Mouse (Mus musculus): Measurements from ENCODE around the gene Rab42. TPM values are rescaled to one million over a fixed set of nuclear protein-coding genes. Genes with fewer than 3 reads are reported as not detected.
A peak's percentile ranks its signal among the peaks of the same experiment; 100 is the strongest.

Gene Rab42
- 0.39 and 0.61 TPM in 2 replicates for polyA plus RNA-seq (2014; fragmentation: Nextera tagmentation; extraction: Ambion mirVana)

GRCm38 (mm10) chr4:132302939-132303479 is at the start of gene Rab42:
Gene Rab42 (minus strand): TSS chr4:132303385.
- Histone ChIP-seq H3K36me3 (ENCODE audit: control insufficient read depth, insufficient read depth, low read length) (no peaks in the 10 kb centered on the region), H3K4me1 (replicated peaks; ENCODE audit: control insufficient read depth, insufficient read depth, low read length) (no peaks in the 10 kb centered on the region; the same call in 1 of the 2 replicates), H3K4me2 (replicated peaks; ENCODE audit: low read depth, low read length) (peak within 1 kb of the TSS; percentile 68), H3K9me3 (ENCODE audit: control insufficient read depth, low read length) (no peaks in the 10 kb centered on the region), H3K9ac (ENCODE audit: low read depth, low read length) (peak within 1 kb of the TSS; percentile 67), H3K27ac (ENCODE audit: low read depth, low read length) (no peak within 1 kb of the TSS), H3K27me3 (ENCODE audit: control insufficient read depth, insufficient read depth, low read length) (no peaks in the 10 kb centered on the region), H3K4me3 (ENCODE audit: low read depth, low read length) (peak within 1 kb of the TSS; percentile 43)
- 2% methylated on average over 31 of the region's 31 CpGs for WGBS
- peak; percentile 43 for ATAC-seq (ENCODE audit: low FRiP score)
- peak; percentile 66 for DNase-seq (ENCODE audit: low spot score)

- 0% methylated on average over 14 of the region's 14 CpGs for WGBS
- Histone ChIP-seq H3K9ac (ENCODE audit: low read depth, low read length) (peak overlapping the region; percentile 76), H3K9me3 (ENCODE audit: control insufficient read depth, low read length) (no peaks in the 10 kb centered on the region), H3K4me3 (ENCODE audit: low read depth, low read length) (peak overlapping the region; percentile 68), H3K27ac (ENCODE audit: low read depth, low read length) (peak overlapping the region; percentile 82; the same call in 1 of the 2 replicates), H3K4me2 (replicated peaks; ENCODE audit: low read depth, low read length) (peak overlapping the region; percentile 77), H3K4me1 (replicated peaks; ENCODE audit: control insufficient read depth, insufficient read depth, low read length) (no peaks in the 10 kb centered on the region), H3K36me3 (ENCODE audit: control insufficient read depth, insufficient read depth, low read length) (no peaks in the 10 kb centered on the region), H3K27me3 (ENCODE audit: control insufficient read depth, insufficient read depth, low read length) (no peaks in the 10 kb centered on the region)
- ATAC-seq (ENCODE audit: low FRiP score): no peak
- no peak for DNase-seq (ENCODE audit: low spot score)
Observed at GRCm38 (mm10) chr4:132352739-132353138, 49.6 kb upstream of the Rab42 start.

- no peak for ATAC-seq (ENCODE audit: low FRiP score)
- Histone ChIP-seq H3K27ac (ENCODE audit: low read depth, low read length) (no peak overlapping the region), H3K27me3 (ENCODE audit: control insufficient read depth, insufficient read depth, low read length) (no peaks in the 10 kb centered on the region), H3K4me1 (replicated peaks; ENCODE audit: control insufficient read depth, insufficient read depth, low read length) (no peaks in the 10 kb centered on the region), H3K4me3 (ENCODE audit: low read depth, low read length) (no peak overlapping the region), H3K4me2 (replicated peaks; ENCODE audit: low read depth, low read length) (no peak overlapping the region), H3K9me3 (ENCODE audit: control insufficient read depth, low read length) (no peaks in the 10 kb centered on the region), H3K9ac (ENCODE audit: low read depth, low read length) (no peak overlapping the region), H3K36me3 (ENCODE audit: control insufficient read depth, insufficient read depth, low read length) (no peaks in the 10 kb centered on the region)
- WGBS: 46% methylated on average over 1 of the region's 1 CpGs
- DNase-seq (ENCODE audit: low spot score): no peak
Observed at GRCm38 (mm10) chr4:132351401-132351800, 48.2 kb upstream of the Rab42 start.

GRCm38 (mm10) chr4:132350854-132351253 is 47.7 kb upstream of the Rab42 start:
- no peaks in the 10 kb centered on the region for H3K36me3 ChIP-seq (ENCODE audit: control insufficient read depth, insufficient read depth, low read length)

GRCm38 (mm10) chr4:132350123-132350740 is 47.0 kb upstream of the Rab42 start:
- Histone ChIP-seq H3K4me2 (replicated peaks; ENCODE audit: low read depth, low read length) (no peak overlapping the region), H3K36me3 (ENCODE audit: control insufficient read depth, insufficient read depth, low read length) (no peaks in the 10 kb centered on the region), H3K27ac (ENCODE audit: low read depth, low read length) (no peak overlapping the region), H3K4me1 (replicated peaks; ENCODE audit: control insufficient read depth, insufficient read depth, low read length) (no peaks in the 10 kb centered on the region), H3K9me3 (ENCODE audit: control insufficient read depth, low read length) (no peaks in the 10 kb centered on the region), H3K9ac (ENCODE audit: low read depth, low read length) (no peak overlapping the region), H3K4me3 (ENCODE audit: low read depth, low read length) (no peak overlapping the region), H3K27me3 (ENCODE audit: control insufficient read depth, insufficient read depth, low read length) (no peaks in the 10 kb centered on the region)
- WGBS: 28% methylated on average over 2 of the region's 2 CpGs
- ATAC-seq (ENCODE audit: low FRiP score): no peak
- DNase-seq (ENCODE audit: low spot score): no peak

More at GRCm38 (mm10) chr4:132350854-132351253, 47.7 kb upstream of the Rab42 start:
- ATAC-seq (ENCODE audit: low FRiP score) (no peak), DNase-seq (ENCODE audit: low spot score) (no peak)
- H3K9me3 ChIP-seq (ENCODE audit: control insufficient read depth, low read length): no peaks in the 10 kb centered on the region
- H3K27ac ChIP-seq (ENCODE audit: low read depth, low read length): no peak overlapping the region
- no peak overlapping the region for H3K4me3 ChIP-seq (ENCODE audit: low read depth, low read length)
- no peaks in the 10 kb centered on the region for H3K27me3 ChIP-seq (ENCODE audit: control insufficient read depth, insufficient read depth, low read length)
- no peak overlapping the region for H3K4me2 ChIP-seq (replicated peaks; ENCODE audit: low read depth, low read length)
- 65% methylated on average over 3 of the region's 3 CpGs for WGBS
- H3K4me1 ChIP-seq (replicated peaks; ENCODE audit: control insufficient read depth, insufficient read depth, low read length): no peaks in the 10 kb centered on the region
- no peak overlapping the region for H3K9ac ChIP-seq (ENCODE audit: low read depth, low read length)

GRCm38 (mm10) chr4:132349495-132350122 is 46.4 kb upstream of the Rab42 start:
- ATAC-seq (ENCODE audit: low FRiP score) (no peak), DNase-seq (ENCODE audit: low spot score) (no peak)
- H3K9me3 ChIP-seq (ENCODE audit: control insufficient read depth, low read length): no peaks in the 10 kb centered on the region
- H3K27ac ChIP-seq (ENCODE audit: low read depth, low read length): no peak overlapping the region
- H3K9ac ChIP-seq (ENCODE audit: low read depth, low read length): no peak overlapping the region
- no peaks in the 10 kb centered on the region for H3K27me3 ChIP-seq (ENCODE audit: control insufficient read depth, insufficient read depth, low read length)
- H3K4me2 ChIP-seq (replicated peaks; ENCODE audit: low read depth, low read length): no peak overlapping the region
- no peaks in the 10 kb centered on the region for H3K36me3 ChIP-seq (ENCODE audit: control insufficient read depth, insufficient read depth, low read length)
- H3K4me1 ChIP-seq (replicated peaks; ENCODE audit: control insufficient read depth, insufficient read depth, low read length): no peaks in the 10 kb centered on the region; the same call in 1 of the 2 replicates
- WGBS: 56% methylated on average over 3 of the region's 3 CpGs
- no peak overlapping the region for H3K4me3 ChIP-seq (ENCODE audit: low read depth, low read length)

GRCm38 (mm10) chr4:132346661-132347060 is 43.5 kb upstream of the Rab42 start:
- Histone ChIP-seq H3K4me3 (ENCODE audit: low read depth, low read length) (no peak overlapping the region), H3K4me1 (replicated peaks; ENCODE audit: control insufficient read depth, insufficient read depth, low read length) (peaks cover 2% of the 10 kb centered on the region; the same call in 1 of the 2 replicates), H3K27me3 (ENCODE audit: control insufficient read depth, insufficient read depth, low read length) (no peaks in the 10 kb centered on the region), H3K36me3 (ENCODE audit: control insufficient read depth, insufficient read depth, low read length) (no peaks in the 10 kb centered on the region), H3K27ac (ENCODE audit: low read depth, low read length) (no peak overlapping the region), H3K4me2 (replicated peaks; ENCODE audit: low read depth, low read length) (no peak overlapping the region), H3K9me3 (ENCODE audit: control insufficient read depth, low read length) (no peaks in the 10 kb centered on the region), H3K9ac (ENCODE audit: low read depth, low read length) (no peak overlapping the region)
- ATAC-seq (ENCODE audit: low FRiP score): no peak
- WGBS: 69% methylated on average over 3 of the region's 3 CpGs
- no peak for DNase-seq (ENCODE audit: low spot score)

GRCm38 (mm10) chr4:132346261-132346660 is 43.1 kb upstream of the Rab42 start:
- no peaks in the 10 kb centered on the region for H3K9me3 ChIP-seq (ENCODE audit: control insufficient read depth, low read length)
- DNase-seq (ENCODE audit: low spot score) (no peak), ATAC-seq (ENCODE audit: low FRiP score) (no peak)
- no peaks in the 10 kb centered on the region for H3K27me3 ChIP-seq (ENCODE audit: control insufficient read depth, insufficient read depth, low read length)
- WGBS: 88% methylated on average over 4 of the region's 4 CpGs
- H3K4me3 ChIP-seq (ENCODE audit: low read depth, low read length): no peak overlapping the region
- no peak overlapping the region for H3K4me2 ChIP-seq (replicated peaks; ENCODE audit: low read depth, low read length)
- H3K36me3 ChIP-seq (ENCODE audit: control insufficient read depth, insufficient read depth, low read length): no peaks in the 10 kb centered on the region
- H3K4me1 ChIP-seq (replicated peaks; ENCODE audit: control insufficient read depth, insufficient read depth, low read length): peaks cover 2% of the 10 kb centered on the region; the same call in 1 of the 2 replicates
- no peak overlapping the region for H3K9ac ChIP-seq (ENCODE audit: low read depth, low read length)
- H3K27ac ChIP-seq (ENCODE audit: low read depth, low read length): no peak overlapping the region
